Mouse (Mus musculus): ENCODE measurements at regions not wholly inside any gene's neighbourhood (a gene's known extent, or its start where the extent isn't known, plus 50 kb on each side); places are given as distances from the start of the nearest gene placed in this dataset.

GRCm38 (mm10) chr16:30735969-30736368 lies 136.4 kb downstream of the Fam43a start:
- H3K36me3 ChIP-seq (ENCODE audit: control insufficient read depth, insufficient read depth, low read length): no peaks in the 10 kb centered on the region
- no peak for DNase-seq
- H3K27me3 ChIP-seq (ENCODE audit: control insufficient read depth, insufficient read depth, low read length): no peaks in the 10 kb centered on the region
- TF ChIP-seq CTCF (IDR thresholded peaks at IDR 0.05; ENCODE audit: borderline replicate concordance, control insufficient read depth, extremely low read depth, insufficient read depth, low read length, poor library complexity): no peak
- TF ChIP-seq POLR2A (IDR thresholded peaks at IDR 0.05; ENCODE audit: control insufficient read depth, extremely low read depth, insufficient read depth, low read length, poor library complexity): no peak
- H3K27ac ChIP-seq (ENCODE audit: control insufficient read depth, insufficient read depth, low read length): no peak overlapping the region
- no peak overlapping the region for H3K4me3 ChIP-seq (ENCODE audit: control insufficient read depth, insufficient read depth, low read length)
- H3K4me1 ChIP-seq (replicated peaks; ENCODE audit: control insufficient read depth, insufficient read depth, low read length): peaks cover 5% of the 10 kb centered on the region
- 89% methylated on average over 7 of the region's 7 CpGs for WGBS

DNA sequence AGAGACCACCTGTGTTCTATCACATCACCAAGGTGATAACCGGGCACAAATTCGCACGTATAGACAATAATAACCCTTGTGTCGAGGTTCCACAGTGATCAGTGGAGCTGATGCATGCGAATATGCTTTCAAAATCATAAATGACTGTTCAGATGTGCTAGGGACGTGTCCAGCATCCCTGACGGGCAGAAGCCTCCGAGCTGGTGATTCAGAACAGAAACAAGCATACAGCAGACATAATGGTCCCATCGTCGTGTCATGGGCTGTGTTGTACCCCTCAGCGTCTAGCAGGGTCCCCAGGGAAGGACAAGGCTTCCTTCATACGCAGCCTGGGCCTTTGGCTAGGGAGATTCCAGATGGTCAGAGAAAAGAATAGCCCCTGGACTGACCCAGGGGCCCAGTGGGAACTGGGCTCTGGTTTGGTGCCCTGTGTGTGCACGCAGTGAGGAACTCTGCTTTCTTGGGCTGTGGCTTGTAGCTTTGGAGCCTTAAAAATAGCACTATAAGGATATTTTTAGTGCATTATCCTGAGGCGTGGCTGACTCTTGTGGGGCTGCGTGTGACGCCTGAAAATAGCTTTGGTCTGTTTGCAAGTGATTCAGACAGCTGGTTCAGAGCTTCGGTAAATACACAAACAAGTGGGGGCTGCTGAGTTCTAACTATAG lies 137.3 kb downstream of the Fam43a start:
- Histone ChIP-seq H3K4me1 (replicated peaks; ENCODE audit: control insufficient read depth, insufficient read depth, low read length) (peaks cover 5% of the 10 kb centered on the region), H3K4me3 (ENCODE audit: control insufficient read depth, insufficient read depth, low read length) (no peak overlapping the region), H3K27me3 (ENCODE audit: control insufficient read depth, insufficient read depth, low read length) (no peaks in the 10 kb centered on the region), H3K27ac (ENCODE audit: control insufficient read depth, insufficient read depth, low read length) (no peak overlapping the region), H3K36me3 (ENCODE audit: control insufficient read depth, insufficient read depth, low read length) (no peaks in the 10 kb centered on the region)
- TF ChIP-seq POLR2A (IDR thresholded peaks at IDR 0.05; ENCODE audit: control insufficient read depth, extremely low read depth, insufficient read depth, low read length, poor library complexity) (no peak), CTCF (IDR thresholded peaks at IDR 0.05; ENCODE audit: borderline replicate concordance, control insufficient read depth, extremely low read depth, insufficient read depth, low read length, poor library complexity) (no peak)
- WGBS: 78% methylated on average over 17 of the region's 17 CpGs
- DNase-seq: no peak

DNA sequence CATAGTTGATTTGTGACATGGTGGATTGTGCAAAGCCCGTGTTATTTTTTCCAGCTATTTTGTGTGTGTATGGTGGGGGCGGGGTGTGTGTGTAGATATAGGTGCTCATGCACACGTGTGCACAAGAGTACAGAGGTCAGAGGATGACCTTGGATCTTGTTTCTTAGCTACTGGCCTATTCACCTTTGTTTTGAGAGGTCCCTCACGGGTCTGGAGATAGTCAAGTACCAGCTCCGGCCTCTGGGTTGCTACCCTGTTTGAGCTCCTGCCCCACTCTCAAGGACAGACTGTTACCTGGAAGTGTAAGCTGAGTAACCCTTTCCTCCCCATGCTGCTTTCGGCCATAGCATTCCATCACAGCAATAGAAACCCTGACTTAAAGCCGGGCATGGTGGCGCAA lies 138.0 kb downstream of the Fam43a start:
- Histone ChIP-seq H3K4me3 (ENCODE audit: control insufficient read depth, insufficient read depth, low read length) (no peak overlapping the region), H3K36me3 (ENCODE audit: control insufficient read depth, insufficient read depth, low read length) (no peaks in the 10 kb centered on the region), H3K27me3 (ENCODE audit: control insufficient read depth, insufficient read depth, low read length) (no peaks in the 10 kb centered on the region), H3K27ac (ENCODE audit: control insufficient read depth, insufficient read depth, low read length) (no peak overlapping the region), H3K4me1 (replicated peaks; ENCODE audit: control insufficient read depth, insufficient read depth, low read length) (peaks cover 5% of the 10 kb centered on the region)
- 96% methylated on average over 8 of the region's 8 CpGs for WGBS
- no peak for DNase-seq
- TF ChIP-seq CTCF (IDR thresholded peaks at IDR 0.05; ENCODE audit: borderline replicate concordance, control insufficient read depth, extremely low read depth, insufficient read depth, low read length, poor library complexity) (no peak), POLR2A (IDR thresholded peaks at IDR 0.05; ENCODE audit: control insufficient read depth, extremely low read depth, insufficient read depth, low read length, poor library complexity) (no peak)

DNA sequence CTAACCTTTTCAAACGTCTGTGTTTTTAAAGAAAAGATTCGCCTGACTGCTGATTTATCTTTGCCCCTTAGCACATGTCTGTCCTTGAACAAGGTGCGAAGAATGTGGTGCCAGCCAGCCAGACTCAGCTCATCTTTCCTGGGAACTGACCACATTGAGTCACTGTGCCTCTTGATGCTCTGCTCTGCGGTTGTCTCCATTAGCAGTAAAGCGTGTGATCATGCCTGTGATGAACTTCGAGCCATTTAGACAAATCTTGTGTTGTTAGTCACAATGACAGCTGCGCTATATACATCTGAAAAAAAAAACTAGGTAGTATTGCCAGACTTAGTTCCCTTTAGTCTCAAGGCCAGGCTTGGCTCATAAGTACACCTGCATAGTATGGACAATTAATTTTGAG lies 140.1 kb downstream of the Fam43a start:
- TF ChIP-seq CTCF (IDR thresholded peaks at IDR 0.05; ENCODE audit: borderline replicate concordance, control insufficient read depth, extremely low read depth, insufficient read depth, low read length, poor library complexity) (no peak), POLR2A (IDR thresholded peaks at IDR 0.05; ENCODE audit: control insufficient read depth, extremely low read depth, insufficient read depth, low read length, poor library complexity) (no peak)
- no peaks in the 10 kb centered on the region for H3K36me3 ChIP-seq (ENCODE audit: control insufficient read depth, insufficient read depth, low read length)
- no peaks in the 10 kb centered on the region for H3K27me3 ChIP-seq (ENCODE audit: control insufficient read depth, insufficient read depth, low read length)
- no peak for DNase-seq
- H3K4me1 ChIP-seq (replicated peaks; ENCODE audit: control insufficient read depth, insufficient read depth, low read length): no peaks in the 10 kb centered on the region
- no peak overlapping the region for H3K4me3 ChIP-seq (ENCODE audit: control insufficient read depth, insufficient read depth, low read length)
- 93% methylated on average over 7 of the region's 7 CpGs for WGBS
- no peak overlapping the region for H3K27ac ChIP-seq (ENCODE audit: control insufficient read depth, insufficient read depth, low read length)

DNA sequence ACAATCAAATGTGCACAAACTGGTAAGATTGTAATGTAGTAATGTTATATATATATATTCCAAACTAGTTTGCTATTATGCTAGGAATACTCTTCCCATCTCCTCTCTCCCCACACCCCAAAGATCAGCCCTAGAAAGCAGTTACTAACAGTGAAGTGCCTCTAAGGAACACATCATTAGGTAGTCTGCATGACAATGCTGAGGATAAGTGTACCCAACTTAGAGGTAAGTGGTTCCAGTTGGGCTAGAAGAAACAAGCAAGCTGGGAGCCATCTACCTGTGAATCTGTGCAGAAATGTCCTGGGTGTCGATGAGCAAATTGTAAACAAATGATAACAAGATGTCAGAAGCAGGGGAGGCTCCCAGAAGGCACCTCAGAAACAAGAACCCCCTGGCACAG lies 141.7 kb downstream of the Fam43a start:
- Histone ChIP-seq H3K36me3 (ENCODE audit: control insufficient read depth, insufficient read depth, low read length) (no peaks in the 10 kb centered on the region), H3K4me1 (replicated peaks; ENCODE audit: control insufficient read depth, insufficient read depth, low read length) (no peaks in the 10 kb centered on the region), H3K27me3 (ENCODE audit: control insufficient read depth, insufficient read depth, low read length) (no peaks in the 10 kb centered on the region), H3K4me3 (ENCODE audit: control insufficient read depth, insufficient read depth, low read length) (no peak overlapping the region), H3K27ac (ENCODE audit: control insufficient read depth, insufficient read depth, low read length) (no peak overlapping the region)
- DNase-seq: no peak
- WGBS: 86% methylated on average over 1 of the region's 1 CpGs
- TF ChIP-seq POLR2A (IDR thresholded peaks at IDR 0.05; ENCODE audit: control insufficient read depth, extremely low read depth, insufficient read depth, low read length, poor library complexity) (no peak), CTCF (IDR thresholded peaks at IDR 0.05; ENCODE audit: borderline replicate concordance, control insufficient read depth, extremely low read depth, insufficient read depth, low read length, poor library complexity) (no peak)

- Histone ChIP-seq H3K27me3 (ENCODE audit: control insufficient read depth, insufficient read depth, low read length) (no peaks in the 10 kb centered on the region), H3K4me3 (ENCODE audit: control insufficient read depth, insufficient read depth, low read length) (no peak overlapping the region), H3K27ac (ENCODE audit: control insufficient read depth, insufficient read depth, low read length) (no peak overlapping the region), H3K4me1 (replicated peaks; ENCODE audit: control insufficient read depth, insufficient read depth, low read length) (no peaks in the 10 kb centered on the region), H3K36me3 (ENCODE audit: control insufficient read depth, insufficient read depth, low read length) (no peaks in the 10 kb centered on the region)
- WGBS: 56% methylated on average over 6 of the region's 6 CpGs
- no peak for TF ChIP-seq POLR2A (IDR thresholded peaks at IDR 0.05; ENCODE audit: control insufficient read depth, extremely low read depth, insufficient read depth, low read length, poor library complexity)
- TF ChIP-seq CTCF (IDR thresholded peaks at IDR 0.05; ENCODE audit: borderline replicate concordance, control insufficient read depth, extremely low read depth, insufficient read depth, low read length, poor library complexity): no peak
- no peak for DNase-seq
Observed at GRCm38 (mm10) chr16:30742474-30742873, 143.0 kb downstream of the Fam43a start.

- 96% methylated on average over 4 of the region's 4 CpGs for WGBS
- no peak overlapping the region for H3K27ac ChIP-seq (ENCODE audit: control insufficient read depth, insufficient read depth, low read length)
- no peak overlapping the region for H3K4me3 ChIP-seq (ENCODE audit: control insufficient read depth, insufficient read depth, low read length)
- no peaks in the 10 kb centered on the region for H3K36me3 ChIP-seq (ENCODE audit: control insufficient read depth, insufficient read depth, low read length)
- H3K4me1 ChIP-seq (replicated peaks; ENCODE audit: control insufficient read depth, insufficient read depth, low read length): no peaks in the 10 kb centered on the region
- H3K27me3 ChIP-seq (ENCODE audit: control insufficient read depth, insufficient read depth, low read length): no peaks in the 10 kb centered on the region
- no peak for TF ChIP-seq CTCF (IDR thresholded peaks at IDR 0.05; ENCODE audit: borderline replicate concordance, control insufficient read depth, extremely low read depth, insufficient read depth, low read length, poor library complexity)
- no peak for TF ChIP-seq POLR2A (IDR thresholded peaks at IDR 0.05; ENCODE audit: control insufficient read depth, extremely low read depth, insufficient read depth, low read length, poor library complexity)
- no peak for DNase-seq
Observed at GRCm38 (mm10) chr16:30743566-30743965, 144.0 kb downstream of the Fam43a start.

Data from thymus, adult 2 months (tissue).